Mouse (Mus musculus) thymus, postnatal 25 days (tissue): ENCODE results near the gene 2700081O15Rik.
"Not testable (repeated sequence)": the region's sequence is repeated elsewhere in the genome, so short reads cannot be mapped to it uniquely, and the experiment has no call there.

Source experiments
- DNase-seq: peaks from one replicate; pipeline ENCODE4 v3.0.0; 2022

2700081O15Rik gene

DNA sequence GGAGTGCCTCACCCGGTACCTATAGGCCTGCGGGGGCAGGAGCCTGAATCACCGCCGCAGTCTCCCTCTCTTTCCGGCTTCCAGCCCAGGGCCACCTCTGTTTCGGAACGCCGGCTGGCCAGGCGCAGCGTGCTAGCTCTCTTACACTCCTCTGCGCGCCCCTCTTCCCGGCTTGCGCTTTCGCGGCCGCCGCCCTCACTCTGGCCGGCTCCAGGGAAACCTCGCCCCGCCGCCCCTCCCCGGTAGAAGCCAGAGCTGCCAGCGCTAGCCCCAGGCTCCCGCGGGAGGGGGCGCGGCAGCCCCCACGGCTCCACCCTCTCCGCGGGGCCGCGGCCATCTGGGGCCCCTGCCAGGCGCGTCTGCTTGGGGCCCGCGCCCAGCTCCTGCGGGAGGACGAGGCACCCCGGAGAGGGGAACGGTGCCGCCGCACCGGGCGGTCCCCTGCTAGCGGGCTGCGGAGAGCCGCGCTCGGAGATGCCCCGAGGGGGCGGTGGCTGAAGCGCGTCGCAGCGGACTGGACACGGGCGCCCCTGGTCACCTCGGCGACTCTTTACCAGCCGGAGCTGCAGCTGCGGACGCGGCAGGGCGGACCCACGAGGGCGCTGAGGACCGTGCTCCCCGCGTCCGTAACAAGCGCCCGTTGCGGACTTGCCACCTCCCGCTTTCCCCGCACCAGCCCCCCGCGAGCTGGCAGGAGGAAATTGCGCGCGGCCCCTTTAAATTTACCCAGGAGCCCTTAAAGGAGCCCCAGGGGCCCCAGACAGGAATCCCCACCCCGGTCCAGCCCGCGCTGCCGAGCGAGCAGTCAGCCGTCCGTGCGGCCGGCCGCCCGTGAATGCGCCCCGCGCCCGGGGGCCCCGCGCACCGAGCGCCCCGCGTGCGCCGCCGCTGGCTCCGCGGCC, at the start of gene 2700081O15Rik:
2700081O15Rik (plus strand) TSS at position 792 of the 902 bp plus-strand sequence.
- peak; percentile 79 for DNase-seq

GRCm38 (mm10) chr19:7369469-7369868, 48.0 kb upstream of the 2700081O15Rik start:
- not testable (repeated sequence) for DNase-seq

GRCm38 (mm10) chr19:7374491-7374890, 42.9 kb upstream of the 2700081O15Rik start:
- DNase-seq: no peak

DNA sequence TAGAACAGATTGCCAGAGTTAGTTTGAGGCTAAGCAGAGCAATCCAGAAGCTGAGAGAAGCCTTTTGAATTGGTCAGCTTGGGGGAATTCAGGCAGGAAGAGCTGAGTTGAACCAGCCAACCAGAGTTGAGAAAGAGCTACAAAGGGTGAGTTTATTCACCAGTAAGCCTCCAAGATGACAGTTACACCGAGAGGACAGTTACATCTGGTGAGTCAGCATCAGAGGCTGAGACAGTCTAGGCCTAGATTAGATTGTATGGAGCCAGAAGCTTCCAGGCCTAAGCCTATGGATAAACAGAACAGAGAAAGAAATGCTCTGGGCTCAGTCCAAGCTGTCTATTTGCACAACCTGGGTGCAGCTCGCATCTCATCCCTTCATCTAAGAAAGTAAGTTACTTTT, 39.8 kb upstream of the 2700081O15Rik start:
- DNase-seq: no peak

GRCm38 (mm10) chr19:7381906-7382247, 35.5 kb upstream of the 2700081O15Rik start:
- DNase-seq: no peak

DNA sequence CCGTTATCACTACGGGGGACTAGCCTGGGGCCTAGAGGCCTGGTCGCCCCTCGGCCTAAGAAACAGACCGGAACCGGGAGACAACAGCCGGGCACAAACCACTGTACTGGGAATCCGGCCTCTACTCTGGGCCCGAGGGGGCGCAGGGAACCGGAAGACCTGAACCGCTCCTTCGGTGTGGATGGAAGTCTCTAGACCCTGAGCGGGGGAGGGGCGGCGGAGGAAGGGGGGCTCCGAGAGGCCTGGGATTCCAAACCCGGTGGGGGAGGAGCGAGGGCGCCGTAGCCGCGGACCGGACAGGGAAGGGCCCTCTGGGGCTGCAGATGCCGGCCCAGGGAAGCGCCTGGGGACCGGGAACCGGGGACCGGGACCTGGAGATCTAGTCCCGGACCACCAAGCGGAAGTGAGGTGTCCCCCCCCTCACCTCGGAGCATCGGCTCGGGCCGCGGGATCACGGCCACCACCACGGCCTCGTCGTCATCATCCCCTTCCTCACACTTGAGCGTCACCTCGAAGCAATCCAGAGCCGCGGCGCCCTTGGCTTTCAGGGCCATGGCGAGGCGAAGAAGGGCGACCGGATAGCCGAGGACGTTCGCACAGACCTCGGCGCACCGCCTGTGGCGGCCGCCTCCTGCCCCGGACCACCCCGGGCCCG, 35.0 kb upstream of the 2700081O15Rik start:
- DNase-seq: peak; percentile 83

DNA sequence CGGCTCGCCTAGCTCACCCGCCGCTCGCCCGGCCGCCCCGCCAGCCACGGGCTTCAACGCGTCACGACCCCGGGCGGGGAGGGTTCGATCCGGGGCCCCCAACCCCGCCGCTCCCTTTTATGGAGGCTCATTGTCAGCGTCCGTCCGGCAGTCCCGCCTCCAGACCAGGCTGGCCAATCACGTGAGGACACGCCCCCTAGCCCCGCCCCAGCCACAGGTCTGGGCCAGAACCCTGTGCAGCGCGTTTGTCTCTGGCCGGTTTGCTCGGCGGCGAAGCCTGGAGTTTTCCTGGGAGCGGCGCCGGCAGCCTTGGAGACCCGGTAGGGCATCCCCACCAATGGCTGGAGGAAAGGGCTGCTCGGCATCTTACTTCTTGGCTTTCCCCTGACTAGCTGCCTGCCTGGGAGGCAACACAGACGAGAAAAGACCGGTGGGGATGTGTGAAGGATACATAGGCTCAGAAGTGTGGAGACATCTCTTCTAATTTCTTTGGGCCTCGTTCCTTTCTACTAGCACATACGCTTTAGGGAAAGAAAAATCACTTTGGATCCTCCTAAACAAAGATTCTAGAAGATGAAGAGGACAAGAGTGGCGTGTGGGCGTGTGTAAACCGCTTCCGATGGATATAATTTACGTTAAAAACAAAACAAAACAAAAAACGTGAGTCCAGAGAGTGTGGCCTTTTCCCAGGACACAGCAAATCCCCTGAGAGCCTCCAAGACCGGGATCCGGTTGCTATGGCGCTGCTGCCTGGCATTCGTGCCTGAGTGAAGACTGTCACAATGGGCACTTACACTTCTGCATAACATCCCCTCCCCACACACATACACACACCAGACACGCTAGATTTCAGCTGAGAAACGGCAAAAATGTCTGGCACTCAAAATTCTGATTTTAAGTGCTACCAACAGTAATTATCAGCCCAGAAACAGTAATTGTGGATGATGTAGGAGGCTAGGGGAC, 34.2 kb upstream of the 2700081O15Rik start, which contains the start of gene Spindoc:
Spindoc (minus strand) TSS at position 92 of the 963 bp plus-strand sequence.
- peak; percentile 99 for DNase-seq

DNA sequence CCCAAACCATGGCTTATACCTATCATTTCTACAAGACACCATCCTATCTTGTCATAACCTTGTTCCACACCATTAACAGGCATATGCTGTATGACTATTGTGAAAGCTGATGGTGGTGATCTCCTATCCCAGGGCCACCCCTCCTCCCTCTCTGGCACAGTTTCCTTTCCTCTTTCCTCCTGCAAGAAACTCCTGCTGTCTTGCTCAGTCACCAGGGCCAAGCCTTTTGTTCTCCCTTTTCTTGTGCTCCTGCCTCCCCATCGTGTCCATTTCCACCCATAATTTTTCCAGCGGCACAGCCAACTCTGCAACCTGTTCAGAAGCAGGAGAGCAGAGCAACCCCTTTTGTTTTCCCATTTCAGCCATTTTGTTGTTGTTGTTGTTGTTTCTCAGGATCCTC, 31.4 kb upstream of the 2700081O15Rik start:
- DNase-seq: no peak

DNA sequence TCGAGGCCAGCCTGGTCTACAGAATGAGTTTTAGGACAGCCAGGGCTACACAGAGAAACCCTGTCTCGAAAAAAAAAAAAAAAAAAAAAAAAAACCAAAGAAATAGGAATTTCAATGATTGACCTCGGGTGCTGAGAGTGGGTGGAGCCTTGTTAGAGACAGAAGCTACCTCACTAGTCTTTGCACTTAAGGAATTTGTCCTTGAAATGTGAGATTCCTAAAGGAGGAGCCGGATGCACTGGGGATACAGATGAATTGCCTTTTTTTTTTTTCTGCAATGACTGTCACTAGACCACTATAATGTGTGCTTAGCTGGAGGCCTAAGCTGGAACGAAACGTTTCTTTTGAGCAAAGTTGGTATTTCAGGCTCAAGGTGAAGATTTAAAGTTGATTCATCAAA, 28.9 kb upstream of the 2700081O15Rik start:
- no peak for DNase-seq

- DNase-seq: peak; percentile 40
Measured at GRCm38 (mm10) chr19:7396867-7397826, 20.3 kb upstream of the 2700081O15Rik start.

- DNase-seq: not testable (repeated sequence)
Measured at GRCm38 (mm10) chr19:7398898-7399297, 18.5 kb upstream of the 2700081O15Rik start.

- DNase-seq: no peak
Measured at GRCm38 (mm10) chr19:7400635-7401034, 16.8 kb upstream of the 2700081O15Rik start.

GRCm38 (mm10) chr19:7404623-7405229, 12.7 kb upstream of the 2700081O15Rik start:
- DNase-seq: no peak

DNA sequence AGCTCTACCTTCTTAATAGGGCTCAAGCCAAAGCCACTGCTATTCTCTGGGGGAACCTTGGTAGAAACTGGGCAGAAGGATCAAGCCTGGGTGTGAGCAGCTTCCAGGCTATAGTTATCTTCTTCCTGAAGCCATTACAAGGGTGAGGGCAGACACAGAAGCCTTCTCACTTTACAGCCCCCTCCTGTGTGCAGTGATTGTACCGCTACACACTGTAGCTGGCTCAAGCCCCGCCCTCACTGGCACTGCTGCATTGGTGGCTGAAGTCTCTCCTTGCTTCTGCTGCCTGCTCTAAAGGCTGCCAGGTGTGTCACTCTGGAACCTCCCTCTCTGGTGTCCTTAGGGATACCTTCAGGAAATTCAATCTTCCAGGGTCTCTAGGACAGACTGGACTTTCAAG, 5.1 kb upstream of the 2700081O15Rik start:
- no peak for DNase-seq

DNA sequence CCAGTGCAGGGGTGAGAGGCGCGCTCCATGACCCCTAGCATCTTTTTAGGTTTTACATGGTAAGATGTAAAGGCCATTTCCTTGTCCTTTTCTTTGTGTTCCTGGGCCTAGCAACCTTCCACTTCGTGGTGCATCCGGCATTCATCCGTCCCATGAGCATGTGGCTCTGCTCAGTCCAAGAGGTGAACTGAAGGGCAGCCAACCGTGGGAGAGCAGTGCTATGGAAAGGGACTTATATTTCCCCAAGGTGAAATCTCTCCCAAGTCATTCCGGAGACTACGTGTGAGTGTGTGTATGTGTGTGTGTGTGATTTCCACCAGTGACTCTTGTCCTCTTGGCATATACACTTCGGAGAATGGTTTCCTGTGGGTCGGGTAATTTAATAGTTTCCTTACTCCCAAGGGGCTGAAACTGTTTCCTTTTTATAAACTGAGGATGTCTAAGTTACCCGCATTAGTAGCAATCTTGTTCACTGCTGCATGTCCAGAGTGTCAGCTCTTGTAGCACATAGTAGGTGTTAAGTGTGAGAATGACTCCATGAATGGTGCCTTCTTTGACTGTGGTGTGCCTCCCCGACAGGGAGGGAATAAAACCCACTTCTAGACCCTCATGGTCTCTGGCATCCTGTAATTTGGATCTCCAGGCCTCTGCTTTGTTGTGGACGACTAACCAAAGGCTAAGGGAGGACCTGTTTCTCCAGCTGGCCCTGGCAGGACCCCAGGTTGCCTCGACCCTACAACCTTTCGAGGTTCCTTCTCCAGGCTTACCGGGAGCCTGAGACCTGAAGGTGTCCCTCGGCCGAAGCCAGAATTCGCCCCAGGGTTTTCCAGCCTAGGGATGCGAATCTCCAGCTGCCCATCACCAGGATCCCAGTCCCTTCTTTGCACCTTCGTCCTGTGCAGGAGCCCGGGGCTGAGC, 1.2 kb upstream of the 2700081O15Rik start:
- DNase-seq: no peak

DNA sequence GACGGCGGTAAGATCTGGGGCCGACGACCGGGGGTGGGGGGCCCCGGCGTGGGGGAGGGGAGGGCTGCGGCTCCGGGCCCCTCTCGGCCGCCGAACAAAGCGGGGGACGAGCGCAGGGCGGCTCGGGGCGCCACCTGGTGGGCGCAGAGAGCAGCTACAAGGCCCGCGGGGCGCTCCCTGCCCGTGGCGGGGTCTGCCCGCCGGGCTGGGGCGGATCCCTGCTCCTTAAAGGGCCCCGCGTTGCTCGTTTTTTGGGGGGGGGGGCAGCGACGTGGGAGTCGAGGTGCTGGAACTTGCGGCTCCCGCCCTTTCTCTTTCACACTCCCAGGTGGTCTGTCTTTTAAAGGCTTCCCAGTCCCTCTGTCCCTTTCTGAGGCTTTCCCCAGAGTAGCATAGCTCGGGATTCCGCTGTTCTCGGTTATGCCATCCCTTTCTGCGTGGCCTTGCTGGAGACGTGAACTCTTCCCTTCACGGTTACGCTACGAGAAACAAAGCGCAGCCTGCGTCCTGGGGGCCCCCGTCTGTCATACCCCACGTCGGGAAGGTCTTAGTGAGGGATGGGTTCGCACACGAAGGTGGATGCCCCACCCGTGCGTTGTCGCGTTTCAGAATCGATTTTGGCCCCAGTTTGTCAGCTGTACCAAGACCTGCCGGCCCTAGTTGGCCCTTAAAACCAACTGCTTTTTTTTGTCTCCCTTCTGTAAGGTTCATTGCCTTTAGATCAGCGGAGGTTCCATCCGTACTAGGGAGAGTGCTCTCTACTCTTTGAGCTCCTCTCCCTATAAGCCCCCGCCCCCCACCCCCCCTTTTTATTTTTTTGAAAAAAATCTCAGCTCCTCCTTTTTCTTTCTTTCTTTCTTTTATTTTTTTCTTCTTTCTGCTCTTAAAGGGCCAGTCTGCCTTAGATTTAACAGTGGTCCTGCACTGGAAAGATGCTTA, 755 bp downstream of the 2700081O15Rik start:
- DNase-seq: peak; percentile 91

- no peak for DNase-seq
Measured at GRCm38 (mm10) chr19:7419134-7419533, 1.7 kb downstream of the 2700081O15Rik start.

- no peak for DNase-seq
Measured at GRCm38 (mm10) chr19:7420108-7420507, 2.7 kb downstream of the 2700081O15Rik start.
